Mouse (Mus musculus) midbrain, embryonic 15.5 days (tissue): ENCODE measurements around the gene Prpsap2. TPM values are rescaled to one million over a fixed set of nuclear protein-coding genes. Genes with fewer than 3 reads are reported as not detected.
"Not testable (repeated sequence)": the region's sequence is repeated elsewhere in the genome, so short reads cannot be mapped to it uniquely, and the experiment has no call there.

Experiments used
- ATAC-seq: fragments of 200-750 bp; cut with Nextera tagmentation; replicated peaks from 2 replicates; pipeline ENCODE4 v1.8.0; 2017; ENCODE audit warnings: moderate TSS enrichment
- H3K27ac ChIP-seq: fragments of 300-500 bp; sonication (generic); 2 replicates; pipeline ENCODE4 v1.5.1; 2015; ENCODE audit warnings: mild to moderate bottlenecking, inconsistent platforms
- H3K27me3 ChIP-seq: fragments of 300-500 bp; sonication (generic); replicated peaks from 2 replicates; pipeline ENCODE4 v1.6.1; 2015; ENCODE audit warnings: inconsistent platforms
- H3K36me3 ChIP-seq: fragments of 300-500 bp; sonication (generic); replicated peaks from 2 replicates; pipeline ENCODE4 v1.6.1; 2015; ENCODE audit warnings: inconsistent platforms
- H3K4me1 ChIP-seq: fragments of 300-500 bp; sonication (generic); 2 replicates; pipeline ENCODE4 v1.6.1; 2015; ENCODE audit warnings: inconsistent platforms
- H3K4me2 ChIP-seq: fragments of 300-500 bp; sonication (generic); 2 replicates; pipeline ENCODE4 v1.6.1; 2015; ENCODE audit warnings: inconsistent platforms, mild to moderate bottlenecking, moderate library complexity
- H3K4me3 ChIP-seq: fragments of 300-500 bp; sonication (generic); 2 replicates; pipeline ENCODE4 v1.5.1; 2015; ENCODE audit warnings: mild to moderate bottlenecking, inconsistent platforms
- H3K9ac ChIP-seq: fragments of 300-500 bp; sonication (generic); 2 replicates; pipeline ENCODE4 v1.6.1; 2015; ENCODE audit warnings: mild to moderate bottlenecking, inconsistent platforms
- H3K9me3 ChIP-seq: fragments of 300-500 bp; sonication (generic); 2 replicates; pipeline ENCODE4 v1.6.1; 2016; ENCODE audit warnings: inconsistent platforms
- WGBS: fragments of 180-500 bp; shearing (Covaris S2); methylation state at CpG from one replicate; pipeline ENCODE4 v1.1.7; 2015; ENCODE audit warnings: mixed read lengths; 5-methylcytosine and 5-hydroxymethylcytosine counted together
- polyA plus RNA-seq: library from polyadenylated mRNA; unstranded; fragments of >200 nt; fragmentation: Nextera tagmentation; extraction: Ambion mirVana; gene quantifications from 2 replicates; pipeline ENCODE4 v1.2.1, GENCODE M21; 2015

The Prpsap2 gene
- polyA plus RNA-seq, result 52.0 and 53.9 TPM in 2 replicates

- Histone ChIP-seq H3K4me2 (peak within 1 kb of the TSS; percentile 60), H3K27me3 (no peaks in the 10 kb centered on the region), H3K4me3 (peak within 1 kb of the TSS; percentile 70), H3K27ac (peak within 1 kb of the TSS; percentile 90), H3K9ac (peak within 1 kb of the TSS; percentile 85), H3K36me3 (no peaks in the 10 kb centered on the region), H3K4me1 (peaks cover 11% of the 10 kb centered on the region), H3K9me3 (no peaks in the 10 kb centered on the region)
- under 1% methylated on average over 51 of the region's 51 CpGs for WGBS
- ATAC-seq, result peak; percentile 93
Measured at GRCm38 (mm10) chr11:61761584-61762407, at the start of gene Prpsap2. Gene Prpsap2 (minus strand): TSS chr11:61762088.

DNA sequence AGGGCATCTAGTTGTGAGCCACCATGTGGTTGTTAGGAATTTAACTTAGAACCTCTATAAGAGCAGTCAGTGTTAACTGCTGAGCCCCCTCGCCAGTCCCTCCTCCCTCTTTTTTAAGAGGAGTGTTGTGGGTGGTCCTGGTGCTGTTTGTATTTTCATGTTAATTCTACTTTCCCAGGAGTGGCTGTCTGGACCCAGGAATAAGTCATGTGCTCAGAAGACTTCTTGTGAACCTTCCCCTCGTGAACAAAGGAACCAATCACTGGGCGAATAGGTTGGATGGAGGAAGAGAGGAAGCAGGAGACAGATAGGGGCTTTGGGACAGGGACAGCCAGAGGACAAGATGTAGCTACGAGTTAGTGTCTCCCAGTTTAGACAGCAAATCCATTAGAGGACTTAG, 47.9 kb upstream of the Prpsap2 start:
- Histone ChIP-seq H3K4me2 (no peak overlapping the region), H3K9ac (no peak overlapping the region), H3K4me1 (no peaks in the 10 kb centered on the region), H3K36me3 (peaks cover 40% of the 10 kb centered on the region), H3K4me3 (no peak overlapping the region), H3K27me3 (no peaks in the 10 kb centered on the region), H3K27ac (no peak overlapping the region), H3K9me3 (no peaks in the 10 kb centered on the region)
- WGBS, result 24% methylated on average over 4 of the region's 4 CpGs
- no peak for ATAC-seq

DNA sequence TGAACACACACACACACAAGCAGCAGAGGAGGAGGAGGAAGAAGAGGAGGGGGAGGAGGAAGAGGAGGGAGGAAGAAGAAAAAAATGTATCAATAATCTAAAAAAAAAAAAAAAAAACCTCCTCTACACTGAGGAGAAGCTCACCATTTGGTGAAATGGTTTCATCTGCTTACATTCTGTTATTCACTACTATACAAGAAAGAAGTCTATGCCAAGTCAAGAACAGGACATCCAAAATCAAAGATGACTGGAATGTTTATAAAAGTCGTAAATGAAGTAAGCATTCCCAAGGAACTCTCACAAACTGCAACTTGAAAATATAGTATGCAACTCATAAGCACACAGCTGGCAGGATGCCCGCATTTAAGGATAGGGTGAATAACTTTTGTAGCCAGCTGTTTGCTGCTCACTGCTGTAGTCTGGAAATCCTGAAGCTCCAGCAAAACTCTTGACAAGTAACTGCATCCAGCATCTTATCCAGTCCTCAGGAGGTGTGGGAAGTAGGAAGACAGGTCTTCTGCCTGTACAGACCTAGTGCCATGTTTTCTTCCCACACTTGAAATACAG, 46.7 kb upstream of the Prpsap2 start:
- H3K9me3 ChIP-seq, result no peaks in the 10 kb centered on the region
- no peak for ATAC-seq
- WGBS, result 95% methylated on average over 2 of the region's 2 CpGs
- H3K36me3 ChIP-seq, result peaks cover 38% of the 10 kb centered on the region
- no peaks in the 10 kb centered on the region for H3K27me3 ChIP-seq
- H3K4me1 ChIP-seq, result no peaks in the 10 kb centered on the region
- no peak overlapping the region for H3K4me3 ChIP-seq
- H3K27ac ChIP-seq, result no peak overlapping the region
- no peak overlapping the region for H3K9ac ChIP-seq
- no peak overlapping the region for H3K4me2 ChIP-seq

DNA sequence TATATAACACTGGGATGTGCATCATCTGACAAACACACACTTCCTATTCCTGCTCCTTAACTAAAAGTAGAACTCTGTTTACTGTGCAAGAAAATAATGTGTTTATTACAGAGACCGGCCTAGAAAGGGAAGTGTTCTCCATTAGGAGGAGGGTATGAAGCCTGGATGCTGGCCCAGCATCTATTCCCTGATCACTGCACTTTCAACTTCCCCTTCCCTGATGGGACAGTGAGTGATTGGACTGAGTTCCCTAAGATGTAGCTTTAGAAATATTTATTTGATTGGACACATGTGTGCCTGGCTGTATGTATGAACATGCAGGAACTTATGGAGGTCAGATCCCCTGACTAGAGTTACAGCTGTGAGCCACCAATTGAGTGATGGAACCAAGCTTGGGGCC, 31.6 kb upstream of the Prpsap2 start:
- peaks cover 29% of the 10 kb centered on the region for H3K36me3 ChIP-seq

DNA sequence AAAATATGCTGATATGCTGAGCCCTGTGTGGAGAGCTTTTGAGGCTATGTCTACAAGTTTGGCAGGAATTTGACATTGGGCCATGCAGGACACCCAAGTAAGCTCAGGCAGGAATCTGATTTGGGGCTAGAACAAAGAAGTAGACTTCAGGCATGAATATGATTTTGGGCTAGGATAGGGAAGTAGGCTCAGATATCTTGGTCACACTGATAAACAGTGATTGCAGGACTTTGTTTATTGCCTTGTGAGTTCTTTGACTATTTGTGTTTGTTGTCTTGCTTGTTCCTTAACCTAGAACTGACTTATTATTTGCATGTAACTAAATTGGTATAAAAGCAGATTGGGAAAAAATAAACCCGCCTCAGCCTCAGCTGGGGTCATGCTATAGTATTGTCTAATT, 26.7 kb upstream of the Prpsap2 start:
- Histone ChIP-seq H3K27me3 (no peaks in the 10 kb centered on the region), H3K9me3 (no peaks in the 10 kb centered on the region), H3K9ac (no peak overlapping the region), H3K27ac (no peak overlapping the region), H3K4me3 (no peak overlapping the region), H3K4me1 (no peaks in the 10 kb centered on the region), H3K36me3 (peaks cover 36% of the 10 kb centered on the region), H3K4me2 (no peak overlapping the region)
- no peak for ATAC-seq
- 97% methylated on average over 1 of the region's 1 CpGs for WGBS

More for the DNA sequence above, 31.6 kb upstream of the Prpsap2 start:
- WGBS, result 92% methylated on average over 1 of the region's 1 CpGs
- Histone ChIP-seq H3K27me3 (no peaks in the 10 kb centered on the region), H3K27ac (no peak overlapping the region), H3K4me3 (no peak overlapping the region), H3K4me2 (no peak overlapping the region), H3K9me3 (no peaks in the 10 kb centered on the region), H3K4me1 (no peaks in the 10 kb centered on the region), H3K9ac (no peak overlapping the region)
- ATAC-seq, result no peak

DNA sequence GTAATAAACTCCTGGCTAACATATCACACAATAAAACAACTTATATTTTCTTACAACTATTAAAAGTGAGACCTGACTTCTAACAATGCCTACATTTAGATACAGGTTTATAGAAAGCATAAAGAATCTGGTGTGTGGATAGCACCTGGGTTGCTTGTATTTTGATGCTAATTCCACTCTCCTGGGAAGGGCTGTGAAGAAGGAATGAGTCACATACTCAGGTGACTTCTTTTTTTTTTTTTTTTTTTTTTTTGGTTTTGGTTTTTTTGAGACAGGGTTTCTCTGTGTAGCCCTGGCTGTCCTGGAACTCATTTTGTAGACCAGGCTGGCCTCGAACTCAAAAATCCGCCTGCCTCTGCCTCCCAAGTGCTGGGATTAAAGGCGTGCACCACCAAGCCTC, 20.6 kb upstream of the Prpsap2 start:
- peaks cover 50% of the 10 kb centered on the region for H3K36me3 ChIP-seq
- H3K9me3 ChIP-seq, H3K27ac ChIP-seq, H3K27me3 ChIP-seq, H3K9ac ChIP-seq, H3K4me3 ChIP-seq, H3K4me1 ChIP-seq, H3K4me2 ChIP-seq, ATAC-seq: not testable (repeated sequence)
- 96% methylated on average over 3 of the region's 3 CpGs for WGBS

- H3K4me3 ChIP-seq, result no peak overlapping the region
- no peaks in the 10 kb centered on the region for H3K27me3 ChIP-seq
- H3K4me2 ChIP-seq, result no peak overlapping the region
- no peak for ATAC-seq
- H3K36me3 ChIP-seq, result peaks cover 38% of the 10 kb centered on the region
- no peaks in the 10 kb centered on the region for H3K4me1 ChIP-seq
- H3K9me3 ChIP-seq, result no peaks in the 10 kb centered on the region
- H3K27ac ChIP-seq, result no peak overlapping the region
- H3K9ac ChIP-seq, result no peak overlapping the region
- 88% methylated on average over 4 of the region's 4 CpGs for WGBS
Measured at GRCm38 (mm10) chr11:61774551-61775149, 12.8 kb upstream of the Prpsap2 start.

GRCm38 (mm10) chr11:61760518-61760917, 1.4 kb downstream of the Prpsap2 start:
- Histone ChIP-seq H3K9ac (no peak overlapping the region), H3K36me3 (no peaks in the 10 kb centered on the region; the same call in 1 of the 2 replicates), H3K27me3 (no peaks in the 10 kb centered on the region), H3K9me3 (no peaks in the 10 kb centered on the region), H3K27ac (no peak overlapping the region), H3K4me3 (peak overlapping the region; percentile 70), H3K4me2 (peak overlapping the region; percentile 60), H3K4me1 (peaks cover 11% of the 10 kb centered on the region)
- ATAC-seq, result no peak
- WGBS, result 67% methylated on average over 5 of the region's 5 CpGs

GRCm38 (mm10) chr11:61757151-61757550, 4.7 kb downstream of the Prpsap2 start:
- Histone ChIP-seq H3K9ac (no peak overlapping the region), H3K36me3 (peaks cover 17% of the 10 kb centered on the region), H3K4me3 (no peak overlapping the region), H3K9me3 (no peaks in the 10 kb centered on the region), H3K4me2 (no peak overlapping the region), H3K27ac (no peak overlapping the region), H3K4me1 (peaks cover 11% of the 10 kb centered on the region), H3K27me3 (no peaks in the 10 kb centered on the region)
- WGBS, result 93% methylated on average over 2 of the region's 2 CpGs
- ATAC-seq, result no peak

DNA sequence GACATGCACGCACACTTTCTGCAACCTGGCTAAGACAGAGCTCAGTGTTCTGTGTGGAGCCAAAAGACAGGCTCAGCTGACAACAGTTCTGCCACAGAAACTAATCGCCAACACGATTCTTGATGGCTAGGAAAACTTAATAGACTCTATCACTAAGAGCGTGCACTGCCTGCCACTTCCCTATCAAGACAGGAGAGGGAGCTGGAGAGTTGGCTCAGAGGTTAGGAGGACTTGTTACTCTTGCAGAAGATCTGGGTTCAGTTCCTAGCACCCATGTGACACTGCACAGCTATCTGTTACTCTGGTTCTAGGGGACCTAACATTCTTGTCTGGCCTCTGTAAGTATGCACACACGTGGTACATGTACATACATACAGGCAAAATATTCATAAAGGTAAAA, 10.3 kb downstream of the Prpsap2 start:
- ATAC-seq, result no peak
- Histone ChIP-seq H3K4me2 (no peak overlapping the region), H3K9me3 (no peaks in the 10 kb centered on the region), H3K4me1 (no peaks in the 10 kb centered on the region), H3K4me3 (no peak overlapping the region), H3K27ac (no peak overlapping the region), H3K27me3 (no peaks in the 10 kb centered on the region), H3K36me3 (peaks cover 26% of the 10 kb centered on the region), H3K9ac (no peak overlapping the region)
- WGBS, result 87% methylated on average over 5 of the region's 5 CpGs

GRCm38 (mm10) chr11:61747161-61747560, 14.7 kb downstream of the Prpsap2 start:
- Histone ChIP-seq H3K9me3 (no peaks in the 10 kb centered on the region), H3K9ac (no peak overlapping the region), H3K4me1 (no peaks in the 10 kb centered on the region), H3K4me3 (no peak overlapping the region), H3K27me3 (no peaks in the 10 kb centered on the region), H3K36me3 (peaks cover 11% of the 10 kb centered on the region; the same call in 1 of the 2 replicates), H3K4me2 (no peak overlapping the region), H3K27ac (no peak overlapping the region)
- no peak for ATAC-seq
- WGBS, result 74% methylated on average over 3 of the region's 3 CpGs

GRCm38 (mm10) chr11:61745781-61746180, 16.1 kb downstream of the Prpsap2 start:
- Histone ChIP-seq H3K27ac (no peak overlapping the region), H3K36me3 (peaks cover 13% of the 10 kb centered on the region), H3K4me1 (no peaks in the 10 kb centered on the region), H3K9ac (no peak overlapping the region), H3K4me2 (no peak overlapping the region), H3K27me3 (no peaks in the 10 kb centered on the region), H3K4me3 (no peak overlapping the region), H3K9me3 (no peaks in the 10 kb centered on the region)
- 94% methylated on average over 9 of the region's 9 CpGs for WGBS
- ATAC-seq, result no peak
